ENCODE assay signal across 30 mouse cellular contexts in genomic region chr4:115521766-115522165, GRCm38 (mm10). TPM values are rescaled to one million over a fixed set of nuclear protein-coding genes. Genes with fewer than 3 reads are reported as not detected.
DNase-seq lines count a peak whose midpoint lies in the region; TF ChIP-seq lines count a peak whose summit lies in the region.
"Had no signal": no experiment of that assay in that cellular context is flagged by ENCODE, and none has a peak within 500 bp of the region (broad histone marks: within the 10 kb centered on the region; RNA-seq: fewer than 3 reads in every experiment).

No protein-coding gene starts in this region.

- TF ChIP-seq CTCF in kidney, adult 2 months (conservative IDR thresholded peaks at IDR 0.05; ENCODE audit: insufficient read depth, insufficient read length, low read depth, low read length), result no peak
- no peak for TF ChIP-seq CTCF in layer of hippocampus, adult 2 months (conservative IDR thresholded peaks at IDR 0.05)

- no peak overlapping the region for H3K27ac ChIP-seq in ES-E14 (ENCODE audit: insufficient read depth, low read depth, low read length, poor library complexity, severe bottlenecking)
- no peak overlapping the region for H3K27ac ChIP-seq in kidney, adult 2 months (ENCODE audit: insufficient read depth, low read depth, low read length)
- H3K27ac ChIP-seq in layer of hippocampus, adult 2 months, result no peak overlapping the region

- intact Hi-C loops in gastrocnemius, postnatal 14 days (cut with DNase I; ENCODE audit: low total_unique reads), result no loop called here

- peaks cover 0 to 2% of the 10 kb centered on the region in 2 experiments; a peak in 1 of 4 replicates for H3K4me1 ChIP-seq in ES-E14 (ENCODE audit: control insufficient read depth in 2 of 2, insufficient read depth in 2 of 2, low read length in 2 of 2, poor library complexity in 1 of 2)
- peaks cover 9% of the 10 kb centered on the region; the same call in 1 of the 2 replicates for H3K4me1 ChIP-seq in kidney, adult 2 months (ENCODE audit: control insufficient read depth, insufficient read depth, low read length)

- H3K27me3 ChIP-seq in kidney, adult 2 months (replicated peaks; ENCODE audit: control insufficient read depth, insufficient read depth, low read length), result no peaks in the 10 kb centered on the region
- H3K27me3 ChIP-seq: Patski had no signal

- H3K9me3 ChIP-seq in ES-E14 (ENCODE audit: control insufficient read depth, insufficient read depth, low read depth, low read length), result no peaks in the 10 kb centered on the region
- H3K9me3 ChIP-seq: G1E had no signal

- no peaks in the 10 kb centered on the region for H3K36me3 ChIP-seq in ES-E14 (ENCODE audit: control insufficient read depth, insufficient read depth, low read length, poor library complexity, severe bottlenecking)
- H3K36me3 ChIP-seq in kidney, adult 2 months (ENCODE audit: control insufficient read depth, insufficient read depth, low read length), result no peaks in the 10 kb centered on the region
- H3K36me3 ChIP-seq: G1E had no signal

- H3K9ac ChIP-seq in ES-E14 (ENCODE audit: insufficient read depth, low read depth, low read length, poor library complexity, severe bottlenecking), result no peak overlapping the region

- no peak overlapping the region for H3K4me3 ChIP-seq in ES-E14 (ENCODE audit: insufficient read depth in 1 of 2, low read depth in 1 of 2, low read length in 2 of 2, poor library complexity in 1 of 2, severe bottlenecking in 1 of 2)
- H3K4me3 ChIP-seq in kidney, adult 2 months (ENCODE audit: insufficient read depth, low read depth, low read length), result no peak overlapping the region
- no peak overlapping the region for H3K4me3 ChIP-seq in layer of hippocampus, adult 2 months

- in situ Hi-C loops in ES-E14 (cut with MboI; ENCODE audit: low sequenced_read_pairs in 2 of 2, unreplicated experiment in 2 of 2), result no loop called here

- 98% methylated on average over 2 of the region's 2 CpGs for WGBS in kidney, adult 2 months

- no peak for TF ChIP-seq POLR2A in kidney, adult 2 months (IDR thresholded peaks at IDR 0.05; ENCODE audit: low read depth, low read length)

- DNase-seq in ES-CJ7 (ENCODE audit: low read depth, low spot score), result peak; percentile 32
- peak; percentile 7 for DNase-seq in ES-E14 (ENCODE audit: low read depth, low spot score)
- DNase-seq in R1 (ENCODE audit: low read depth, low spot score), result peak; percentile 84
- DNase-seq in ZHBTc4 (ENCODE audit: low read depth, low spot score), result peak; percentile 67
- no peak for DNase-seq in kidney, adult 2 months
- no peak for DNase-seq in cerebellum, postnatal 10 days
- DNase-seq in layer of hippocampus, adult 2 months (ENCODE audit: low spot score in 2 of 2), result no peak
- DNase-seq in gastrocnemius, postnatal 14 days, result no peak
- DNase-seq: adrenal gland, adult 2 months; adrenal gland, adult 8-10 months; adrenal gland, postnatal 10 days; adrenal gland, postnatal 14 days; adrenal gland, postnatal 25 days; adrenal gland, postnatal 36 days; B cell, adult 2 months; cerebellum, adult 11 months; cerebellum, adult 11-12 months; cerebellum, adult 18-20 months; cerebellum, adult 2 months; cerebellum, adult 8-10 months; cerebellum, adult 9-10 months had no signal

TF ChIP-seq in ES-E14, 5 proteins besides CTCF, POLR2A, EP300 and RAD21:
- TF ChIP-seq HCFC1 (IDR thresholded peaks at IDR 0.05; ENCODE audit: borderline replicate concordance, insufficient read depth, low read length) (no peak), CHD2 (IDR thresholded peaks at IDR 0.05; ENCODE audit: low read depth, low read length) (no peak; the same call in 1 of the 2 replicates), ZC3H11A (IDR thresholded peaks at IDR 0.05; ENCODE audit: borderline replicate concordance, low read depth, low read length) (no peak), ZNF384 (IDR thresholded peaks at IDR 0.05; ENCODE audit: low read depth, low read length) (no peak), MAFK (IDR thresholded peaks at IDR 0.05; ENCODE audit: insufficient read depth, low read depth, low read length) (no peak)

RNA-seq across cellular contexts. Expression of gene Cyp4a10, which starts 3.7 kb away (rescaled TPM):
- total RNA-seq in ES-E14 (2012; rRNA removed), result 0.18 TPM in 1 of 2 replicates, not detected in the other
- polyA plus RNA-seq in kidney, adult 2 months (2012; rRNA removed), result 368 and 393 TPM in 2 replicates
- not detected for total RNA-seq in layer of hippocampus, adult 2 months (2021)
- total RNA-seq in gastrocnemius, postnatal 14 days (2021), result not detected
- total RNA-seq: adrenal gland, postnatal 25 days; CH12.LX; MEL had no signal
- polyA plus RNA-seq: activated CD4-positive, CD25-positive, alpha-beta regulatory T cell, adult 4 months; brain, embryonic 14.5 days; C2C12; CD4-positive, CD25-positive, alpha-beta regulatory T cell, adult 4 months; cerebellum, adult 2 months; G1E; Patski had no signal

RNA-seq across cellular contexts. Expression of gene Cyp4a14, which starts 25.8 kb away (rescaled TPM):
- not detected in 2 replicates for total RNA-seq in ES-E14 (2012; rRNA removed)
- polyA plus RNA-seq in kidney, adult 2 months (2012; rRNA removed), result 258 and 331 TPM in 2 replicates
- total RNA-seq in layer of hippocampus, adult 2 months (2021), result not detected
- not detected for total RNA-seq in gastrocnemius, postnatal 14 days (2021)
- total RNA-seq: adrenal gland, postnatal 25 days; CH12.LX; G1E; MEL had no signal
- polyA plus RNA-seq: activated CD4-positive, CD25-positive, alpha-beta regulatory T cell, adult 4 months; brain, embryonic 14.5 days; C2C12; CD4-positive, CD25-positive, alpha-beta regulatory T cell, adult 4 months; cerebellum, adult 2 months; G1E; Patski had no signal

RNA-seq across cellular contexts. Expression of gene Cyp4a31, which starts 41.7 kb away (rescaled TPM):
- total RNA-seq in ES-E14 (2012; rRNA removed), result not detected in 2 replicates
- polyA plus RNA-seq in kidney, adult 2 months (2012; rRNA removed), result 234 and 244 TPM in 2 replicates
- total RNA-seq in layer of hippocampus, adult 2 months (2021), result not detected
- total RNA-seq in gastrocnemius, postnatal 14 days (2021), result not detected
- total RNA-seq: adrenal gland, adult 18-20 months; adrenal gland, adult 2 months; adrenal gland, postnatal 25 days; adrenal gland, postnatal 36 days; CH12.LX; G1E; MEL had no signal
- polyA plus RNA-seq: activated CD4-positive, CD25-positive, alpha-beta regulatory T cell, adult 4 months; adrenal gland, adult 2 months; brain, embryonic 14.5 days; C2C12; CD4-positive, CD25-positive, alpha-beta regulatory T cell, adult 4 months; cerebellum, adult 2 months; G1E; Patski had no signal

Comparison
In these comparisons a context has a peak if more than half of its experiments do, and no peak if none do; other contexts are left out.
1. DNase-seq: peak in ES-CJ7 (single experiment), ES-E14 (single experiment), R1 (single experiment) and ZHBTc4 (single experiment); none in kidney, adult 2 months (single experiment), cerebellum, postnatal 10 days (0 of 2), layer of hippocampus, adult 2 months (0 of 2) and gastrocnemius, postnatal 14 days (single experiment).